Mouse (Mus musculus) intestine, embryonic 14.5 days (tissue): ENCODE results near the gene Ltb4r1. TPM values are rescaled to one million over a fixed set of nuclear protein-coding genes. Genes with fewer than 3 reads are reported as not detected.
"Not testable (repeated sequence)": the region's sequence is repeated elsewhere in the genome, so short reads cannot be mapped to it uniquely, and the experiment has no call there.

Experiments
- ATAC-seq: fragments of 200-750 bp; cut with Nextera tagmentation; replicated peaks from 2 replicates; pipeline ENCODE4 v1.8.0; 2017; ENCODE audit warnings: low read depth, moderate number of reproducible peaks, moderate TSS enrichment, moderate library complexity; ENCODE audit not compliant: low FRiP score, low TSS enrichment
- DNase-seq: peaks from one replicate; pipeline ENCODE4 v3.0.0-alpha.2; 2018; ENCODE audit warnings: low spot score
- H3K27ac ChIP-seq: fragments of 300-500 bp; sonication (generic); 2 replicates; pipeline ENCODE4 v1.5.1; 2014; ENCODE audit warnings: low read depth, mild to moderate bottlenecking, control low read depth
- H3K27me3 ChIP-seq: fragments of 300-500 bp; sonication (generic); replicated peaks from 2 replicates; pipeline ENCODE4 v1.6.1; 2014; ENCODE audit warnings: low read length, control low read depth; ENCODE audit not compliant: control insufficient read depth, insufficient read depth
- H3K36me3 ChIP-seq: fragments of 300-500 bp; sonication (generic); 2 replicates; pipeline ENCODE4 v1.6.1; 2014; ENCODE audit warnings: low read length, control low read depth; ENCODE audit not compliant: control insufficient read depth, insufficient read depth
- H3K4me1 ChIP-seq: fragments of 300-500 bp; sonication (generic); replicated peaks from 2 replicates; pipeline ENCODE4 v1.6.1; 2014; ENCODE audit warnings: low read length, control low read depth, mixed read lengths; ENCODE audit not compliant: control insufficient read depth, insufficient read depth
- H3K4me2 ChIP-seq: fragments of 300-500 bp; sonication (generic); 2 replicates; pipeline ENCODE4 v1.6.1; 2014; ENCODE audit warnings: low read length
- H3K4me3 ChIP-seq: fragments of 300-500 bp; sonication (generic); 2 replicates; pipeline ENCODE4 v1.5.1; 2014; ENCODE audit warnings: low read depth, low read length, control low read depth, mixed read lengths
- H3K9ac ChIP-seq: fragments of 300-500 bp; sonication (generic); 2 replicates; pipeline ENCODE4 v1.6.1; 2014; ENCODE audit warnings: mild to moderate bottlenecking, low read length
- H3K9me3 ChIP-seq: fragments of 300-500 bp; sonication (generic); 2 replicates; pipeline ENCODE4 v1.6.1; 2016; ENCODE audit warnings: low read length, control low read depth; ENCODE audit not compliant: control insufficient read depth
- WGBS: fragments of 180-500 bp; shearing (Covaris S2); extraction: QIAGEN DNeasy Blood & Tissue Kit; methylation state at CpG from one replicate; pipeline ENCODE4 v1.1.7; 2014; 5-methylcytosine and 5-hydroxymethylcytosine counted together
- polyA plus RNA-seq: library from polyadenylated mRNA; unstranded; fragments of >200 nt; fragmentation: Nextera tagmentation; extraction: Ambion mirVana; gene quantifications from 2 replicates; pipeline ENCODE4 v1.2.1, GENCODE M21; 2014

Gene Ltb4r1
- polyA plus RNA-seq, 1 experiment from 2014 or later, result 0.38 TPM

DNA sequence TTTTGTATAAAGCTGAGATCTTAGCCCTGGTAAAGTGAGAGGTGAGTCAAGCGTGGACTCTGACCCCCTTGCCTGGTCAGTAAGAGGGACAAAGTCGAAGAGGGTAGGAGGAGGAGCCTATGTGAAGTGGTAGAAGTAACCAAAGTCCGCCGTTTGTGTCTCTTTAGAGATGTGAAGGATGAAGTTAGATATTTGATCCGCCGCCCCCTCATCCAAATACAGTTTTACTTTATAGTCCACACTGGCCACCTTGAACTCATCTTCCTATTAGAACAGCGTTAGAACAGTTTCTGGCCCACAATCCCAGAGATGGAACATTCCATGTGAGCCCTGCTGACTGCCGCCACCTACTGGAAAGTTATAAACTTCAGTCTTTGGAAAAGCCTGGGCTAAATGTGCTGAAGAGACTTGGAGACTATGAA lies 7.4 kb upstream of the Ltb4r1 start, which contains the start of gene Cideb:
TSS of gene Cideb (minus strand) at position 96 of the 422 bp plus-strand sequence.
- Histone ChIP-seq H3K4me1 (no peaks in the 10 kb centered on the region; the same call in 1 of the 2 replicates), H3K27ac (peak within 1 kb of the TSS; percentile 22; the same call in 1 of the 2 replicates), H3K9ac (no peak within 1 kb of the TSS), H3K27me3 (peaks cover 9% of the 10 kb centered on the region), H3K4me2 (peak within 1 kb of the TSS; percentile 27), H3K4me3 (0 out of 2 replicates have a peak within 1 kb of the TSS, but pooled peaks have one; percentile 6), H3K36me3 (peaks cover 29% of the 10 kb centered on the region), H3K9me3 (no peaks in the 10 kb centered on the region)
- WGBS, result 19% methylated on average over 8 of the region's 8 CpGs
- DNase-seq (peak; percentile 71), ATAC-seq (peak; percentile 45)

DNA sequence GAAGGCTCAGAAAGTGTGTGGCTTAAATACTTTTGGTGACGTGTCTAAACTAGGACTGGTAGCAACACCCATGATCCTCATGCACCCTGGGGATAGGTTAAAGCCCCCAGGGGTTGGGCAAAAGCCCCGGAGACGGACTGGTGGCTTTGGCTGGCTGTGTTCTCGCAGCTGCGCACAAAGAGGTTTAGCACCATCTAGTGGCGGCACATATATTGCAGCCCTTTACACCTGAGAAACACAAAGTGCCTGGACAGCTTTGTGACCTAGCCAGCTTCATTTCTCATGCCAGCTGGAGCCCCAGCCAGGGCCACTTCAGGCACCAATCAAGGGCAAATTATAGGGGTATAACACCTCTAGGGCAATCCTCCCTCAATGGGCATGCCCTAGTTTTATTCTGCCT lies 5.6 kb upstream of the Ltb4r1 start:
- 2% methylated on average over 5 of the region's 6 CpGs for WGBS
- H3K27ac ChIP-seq, H3K9ac ChIP-seq, H3K4me1 ChIP-seq, H3K27me3 ChIP-seq, H3K9me3 ChIP-seq: not testable (repeated sequence)
- Histone ChIP-seq H3K4me2 (peak overlapping the region; percentile 44), H3K36me3 (peaks cover 12% of the 10 kb centered on the region), H3K4me3 (peak overlapping the region; percentile 21; the same call in 1 of the 2 replicates)
- ATAC-seq (peak; percentile 9; the same call in 1 of the 2 replicates), DNase-seq (peak; percentile 96)

- Histone ChIP-seq H3K36me3 (peaks cover 2% of the 10 kb centered on the region), H3K4me3 (peak within 1 kb of the TSS; percentile 57), H3K9ac (peak within 1 kb of the TSS; percentile 69), H3K9me3 (no peaks in the 10 kb centered on the region), H3K4me1 (no peaks in the 10 kb centered on the region; the same call in 1 of the 2 replicates), H3K27me3 (peaks cover 9% of the 10 kb centered on the region), H3K27ac (peak within 1 kb of the TSS; percentile 33; the same call in 1 of the 2 replicates), H3K4me2 (peak within 1 kb of the TSS; percentile 99)
- DNase-seq (no peak), ATAC-seq (no peak)
- WGBS, result 75% methylated on average over 6 of the region's 6 CpGs
Observed at GRCm38 (mm10) chr14:55761163-55761562, 4.6 kb upstream of the Ltb4r1 start, which contains the start of gene Ltb4r2. Gene Ltb4r2, plus strand, starts transcription at chr14:55761428.

DNA sequence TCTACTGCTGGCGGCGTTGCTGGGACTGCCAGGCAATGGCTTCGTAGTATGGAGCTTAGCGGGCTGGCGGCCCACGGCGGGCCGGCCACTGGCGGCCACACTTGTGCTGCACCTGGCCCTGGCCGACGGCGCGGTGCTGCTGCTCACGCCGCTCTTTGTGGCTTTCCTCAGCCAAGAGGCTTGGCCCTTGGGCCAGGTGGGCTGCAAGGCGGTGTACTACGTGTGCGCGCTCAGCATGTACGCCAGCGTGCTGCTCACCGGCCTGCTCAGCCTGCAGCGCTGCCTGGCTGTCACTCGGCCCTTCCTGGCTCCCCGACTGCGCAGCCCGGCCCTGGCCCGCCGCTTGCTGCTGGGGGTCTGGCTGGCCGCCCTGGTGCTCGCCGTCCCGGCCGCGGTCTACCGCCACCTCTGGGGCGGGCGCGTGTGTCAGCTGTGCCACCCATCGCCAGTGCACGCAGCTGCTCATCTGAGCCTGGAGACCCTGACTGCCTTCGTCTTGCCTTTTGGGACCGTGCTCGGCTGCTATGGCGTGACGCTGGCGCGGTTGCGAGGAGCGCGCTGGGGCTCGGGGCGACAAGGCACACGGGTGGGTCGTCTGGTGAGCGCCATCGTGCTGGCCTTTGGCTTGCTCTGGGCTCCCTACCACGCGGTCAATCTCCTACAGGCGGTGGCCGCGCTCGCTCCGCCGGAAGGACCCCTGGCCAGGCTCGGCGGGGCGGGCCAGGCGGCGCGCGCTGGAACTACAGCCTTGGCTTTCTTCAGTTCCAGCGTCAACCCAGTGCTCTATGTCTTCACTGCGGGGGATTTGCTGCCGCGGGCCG lies 3.6 kb upstream of the Ltb4r1 start:
- no peaks in the 10 kb centered on the region for H3K36me3 ChIP-seq
- H3K4me1 ChIP-seq, result no peaks in the 10 kb centered on the region; the same call in 1 of the 2 replicates
- peaks cover 11% of the 10 kb centered on the region for H3K27me3 ChIP-seq
- DNase-seq, result peak; percentile 87
- peak overlapping the region; percentile 69 for H3K9ac ChIP-seq
- H3K4me2 ChIP-seq, result peak overlapping the region; percentile 99
- peak; percentile 54 for ATAC-seq
- WGBS, result under 1% methylated on average over 77 of the region's 77 CpGs
- no peaks in the 10 kb centered on the region for H3K9me3 ChIP-seq
- H3K4me3 ChIP-seq, result peak overlapping the region; percentile 57
- H3K27ac ChIP-seq, result peak overlapping the region; percentile 33; the same call in 1 of the 2 replicates

GRCm38 (mm10) chr14:55763166-55763565 lies 2.6 kb upstream of the Ltb4r1 start:
- ATAC-seq (no peak), DNase-seq (no peak)
- H3K9ac ChIP-seq, result no peak overlapping the region
- H3K4me3 ChIP-seq, result no peak overlapping the region
- no peaks in the 10 kb centered on the region; the same call in 1 of the 2 replicates for H3K4me1 ChIP-seq
- H3K4me2 ChIP-seq, result peak overlapping the region; percentile 99; the same call in 1 of the 2 replicates
- H3K27ac ChIP-seq, result no peak overlapping the region
- 59% methylated on average over 7 of the region's 7 CpGs for WGBS
- H3K27me3 ChIP-seq, result peaks cover 17% of the 10 kb centered on the region
- no peaks in the 10 kb centered on the region for H3K9me3 ChIP-seq
- H3K36me3 ChIP-seq, result no peaks in the 10 kb centered on the region

- H3K36me3 ChIP-seq, result no peaks in the 10 kb centered on the region
- no peak overlapping the region for H3K27ac ChIP-seq
- H3K27me3 ChIP-seq, result peaks cover 21% of the 10 kb centered on the region
- peak overlapping the region; percentile 77 for H3K4me2 ChIP-seq
- H3K4me3 ChIP-seq, result peak overlapping the region; percentile 32
- H3K4me1 ChIP-seq, result no peaks in the 10 kb centered on the region
- DNase-seq, result peak; percentile 81
- WGBS, result 14% methylated on average over 51 of the region's 52 CpGs
- no peaks in the 10 kb centered on the region for H3K9me3 ChIP-seq
- H3K9ac ChIP-seq, result peak overlapping the region; percentile 42
- ATAC-seq, result peak; percentile 58
Observed at GRCm38 (mm10) chr14:55767519-55768414, 2.0 kb downstream of the Ltb4r1 start.

DNA sequence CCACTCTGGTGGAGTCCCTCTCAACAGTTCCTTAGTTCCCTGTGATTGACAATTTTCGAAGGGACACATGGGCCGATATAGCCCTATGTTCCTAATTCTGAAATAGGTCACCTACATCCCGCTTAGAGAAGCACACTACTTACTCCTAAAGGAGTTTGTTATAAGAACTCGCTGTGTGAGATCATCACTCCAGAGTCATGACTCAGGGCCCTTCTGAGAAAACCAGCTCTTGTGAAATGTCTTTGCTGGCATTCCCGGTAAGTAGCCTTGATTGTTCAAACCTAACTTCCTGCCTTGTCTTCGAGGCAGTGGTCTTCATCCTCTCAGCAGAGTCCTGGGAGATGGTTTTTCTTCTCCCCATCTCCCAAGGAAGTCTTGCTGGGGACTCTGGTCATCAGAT lies 2.8 kb downstream of the Ltb4r1 start:
- Histone ChIP-seq H3K27me3 (peaks cover 21% of the 10 kb centered on the region), H3K9me3 (no peaks in the 10 kb centered on the region), H3K4me2 (no peak overlapping the region; the same call in 1 of the 2 replicates), H3K4me1 (no peaks in the 10 kb centered on the region), H3K9ac (no peak overlapping the region), H3K4me3 (no peak overlapping the region), H3K36me3 (no peaks in the 10 kb centered on the region), H3K27ac (no peak overlapping the region)
- 86% methylated on average over 6 of the region's 6 CpGs for WGBS
- DNase-seq (no peak), ATAC-seq (no peak)

- H3K4me3 ChIP-seq, result no peak overlapping the region
- 79% methylated on average over 16 of the region's 16 CpGs for WGBS
- H3K36me3 ChIP-seq, result no peaks in the 10 kb centered on the region
- H3K27me3 ChIP-seq, result peaks cover 21% of the 10 kb centered on the region
- no peaks in the 10 kb centered on the region for H3K4me1 ChIP-seq
- no peaks in the 10 kb centered on the region for H3K9me3 ChIP-seq
- H3K4me2 ChIP-seq, result no peak overlapping the region
- no peak overlapping the region for H3K9ac ChIP-seq
- DNase-seq (no peak), ATAC-seq (no peak)
- H3K27ac ChIP-seq, result no peak overlapping the region
Observed at GRCm38 (mm10) chr14:55769087-55769703, 3.4 kb downstream of the Ltb4r1 start.
